Mouse (Mus musculus) heart, postnatal 0 days (tissue): ENCODE data around the gene Coq8b.

ENCODE experiments used
- CTCF ChIP-seq: IDR thresholded peaks from 2 replicates; pipeline ENCODE4 v1.5.1; 2016; ENCODE audit warnings: antibody characterized with exemption, control low read depth, low read depth
- EP300 ChIP-seq: IDR thresholded peaks from 2 replicates; pipeline ENCODE4 v1.6.1; 2016; ENCODE audit warnings: antibody characterized with exemption, low read depth

DNA sequence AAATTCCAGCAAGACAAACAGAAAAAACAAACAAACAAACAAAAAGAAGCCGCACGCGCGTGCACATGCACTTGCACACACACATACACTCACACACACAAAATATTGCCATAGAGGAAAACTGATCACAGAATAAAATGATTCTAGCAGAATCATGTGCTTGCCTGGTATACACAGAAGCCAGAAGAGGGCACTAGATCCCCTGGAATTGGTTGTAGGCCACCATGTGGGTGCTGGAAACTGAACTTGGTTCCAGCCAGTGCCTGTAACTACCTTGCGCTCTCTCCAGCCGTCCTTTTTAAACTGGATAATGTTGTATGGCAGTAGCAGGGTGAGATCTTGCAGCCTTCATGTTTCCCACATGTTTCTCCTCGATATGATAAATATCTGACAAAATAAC is 55.9 kb downstream of the Coq8b start:
- TF ChIP-seq CTCF (no peak), EP300 (no peak)
